Comparison of ENCODE assay signal across 11 mouse cellular contexts in the genomic region with DNA sequence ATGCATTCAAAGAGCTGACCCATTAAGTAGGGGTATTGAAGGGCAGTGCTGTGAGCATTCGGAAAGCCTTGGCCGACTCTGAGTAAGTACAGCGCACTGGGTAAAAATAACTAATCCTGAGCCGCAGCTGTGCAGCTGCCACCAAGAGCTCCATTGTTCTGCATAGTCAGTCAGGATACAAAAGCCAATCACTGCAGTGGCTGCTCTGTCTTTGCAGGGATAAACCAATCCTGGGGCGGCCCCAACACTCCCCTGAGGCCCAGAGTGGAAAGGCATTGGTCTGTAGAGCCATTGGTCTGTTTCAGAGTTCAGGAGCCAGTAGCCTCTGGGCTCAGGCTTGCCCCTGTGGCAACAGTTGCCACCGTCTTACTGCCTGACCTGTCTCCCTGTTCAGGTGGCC. TPM values are rescaled to one million over a fixed set of nuclear protein-coding genes. Genes with fewer than 3 reads are reported as not detected.
A peak's percentile ranks its signal among the peaks of the same experiment; 100 is the strongest.
DNase-seq lines count a peak whose midpoint lies in the region; ATAC-seq and TF ChIP-seq lines count a peak whose summit lies in the region.
"Had no signal": no experiment of that assay in that cellular context is flagged by ENCODE, and none has a peak within 500 bp of the region (broad histone marks: within the 10 kb centered on the region; RNA-seq: fewer than 3 reads in every experiment).

No protein-coding gene starts in this region.

- H3K4me1 ChIP-seq in neural tube, embryonic 12.5 days = 0 out of 2 replicates have a peak, but pooled peaks cover 8% of the 10 kb centered on the region
- H3K4me1 ChIP-seq in neural tube, embryonic 15.5 days = no peaks in the 10 kb centered on the region; the same call in 1 of the 2 replicates
- H3K4me1 ChIP-seq in forebrain, embryonic 16.5 days (replicated peaks; ENCODE audit: control insufficient read depth, insufficient read depth, low read length) = peaks cover 4% of the 10 kb centered on the region; the same call in 1 of the 2 replicates
- no peaks in the 10 kb centered on the region for H3K4me1 ChIP-seq in lung, postnatal 0 days (ENCODE audit: insufficient read depth, low read depth, low read length)

- H3K9me3 ChIP-seq in neural tube, embryonic 12.5 days = no peaks in the 10 kb centered on the region
- H3K9me3 ChIP-seq in neural tube, embryonic 15.5 days (replicated peaks) = no peaks in the 10 kb centered on the region
- no peaks in the 10 kb centered on the region for H3K9me3 ChIP-seq in forebrain, embryonic 16.5 days (ENCODE audit: control insufficient read depth, low read length)
- no peaks in the 10 kb centered on the region for H3K9me3 ChIP-seq in lung, postnatal 0 days (ENCODE audit: low read length)

- no peak overlapping the region for H3K4me2 ChIP-seq in neural tube, embryonic 12.5 days (replicated peaks)
- no peak overlapping the region for H3K4me2 ChIP-seq in neural tube, embryonic 15.5 days
- H3K4me2 ChIP-seq in forebrain, embryonic 16.5 days (ENCODE audit: low read length) = no peak overlapping the region
- H3K4me2 ChIP-seq in lung, postnatal 0 days (replicated peaks; ENCODE audit: low read depth, low read length) = no peak overlapping the region

- peak; percentile 63; the same call in 1 of the 2 replicates for ATAC-seq in neural tube, embryonic 12.5 days (ENCODE audit: low FRiP score, low read depth)
- ATAC-seq in neural tube, embryonic 15.5 days (ENCODE audit: low FRiP score) = no peak
- peak; percentile 65 for ATAC-seq in forebrain, embryonic 16.5 days
- ATAC-seq in lung, postnatal 0 days = no peak

- no peak overlapping the region for H3K9ac ChIP-seq in neural tube, embryonic 12.5 days
- H3K9ac ChIP-seq in neural tube, embryonic 15.5 days (replicated peaks) = no peak overlapping the region
- no peak overlapping the region for H3K9ac ChIP-seq in forebrain, embryonic 16.5 days (replicated peaks; ENCODE audit: low read depth, low read length)
- no peak overlapping the region for H3K9ac ChIP-seq in lung, postnatal 0 days (replicated peaks; ENCODE audit: low read depth)

- no peaks in the 10 kb centered on the region for H3K27me3 ChIP-seq in neural tube, embryonic 12.5 days (replicated peaks)
- no peaks in the 10 kb centered on the region for H3K27me3 ChIP-seq in neural tube, embryonic 15.5 days (replicated peaks)
- no peaks in the 10 kb centered on the region for H3K27me3 ChIP-seq in forebrain, embryonic 16.5 days (replicated peaks; ENCODE audit: control insufficient read depth, insufficient read depth, low read length)
- H3K27me3 ChIP-seq in lung, postnatal 0 days (replicated peaks; ENCODE audit: insufficient read depth, low read length) = no peaks in the 10 kb centered on the region

- no peak for TF ChIP-seq EP300 in lung, postnatal 0 days (IDR thresholded peaks at IDR 0.05)

- TF ChIP-seq CTCF in lung, postnatal 0 days (IDR thresholded peaks at IDR 0.05) = no peak

- no peak overlapping the region for H3K4me3 ChIP-seq in neural tube, embryonic 12.5 days
- H3K4me3 ChIP-seq in neural tube, embryonic 15.5 days (replicated peaks) = no peak overlapping the region
- H3K4me3 ChIP-seq in forebrain, embryonic 16.5 days (replicated peaks; ENCODE audit: low read length) = no peak overlapping the region
- H3K4me3 ChIP-seq in lung, postnatal 0 days (ENCODE audit: low read depth, low read length) = no peak overlapping the region

- WGBS in neural tube, embryonic 12.5 days = 53% methylated on average over 6 of the region's 6 CpGs
- 48% methylated on average over 6 of the region's 6 CpGs for WGBS in neural tube, embryonic 15.5 days
- WGBS in forebrain, embryonic 16.5 days = 12% methylated on average over 6 of the region's 6 CpGs
- WGBS in lung, postnatal 0 days = 72% methylated on average over 6 of the region's 6 CpGs

- peak; percentile 19 to 33 for DNase-seq in layer of hippocampus, postnatal 36 days
- DNase-seq in retina, postnatal 7 days (ENCODE audit: low read depth, low spot score) = peak; percentile 46
- no peak for DNase-seq in right cerebral cortex, postnatal 25 days
- DNase-seq in lung, postnatal 0 days (ENCODE audit: low spot score) = no peak
- DNase-seq in gastrocnemius, postnatal 25 days = no peak
- DNase-seq: lung, postnatal 36 days had no signal

- no peaks in the 10 kb centered on the region for H3K36me3 ChIP-seq in neural tube, embryonic 12.5 days
- H3K36me3 ChIP-seq in neural tube, embryonic 15.5 days = no peaks in the 10 kb centered on the region
- H3K36me3 ChIP-seq in forebrain, embryonic 16.5 days (ENCODE audit: control insufficient read depth, insufficient read depth) = no peaks in the 10 kb centered on the region
- H3K36me3 ChIP-seq in lung, postnatal 0 days (ENCODE audit: insufficient read depth, low read length) = no peaks in the 10 kb centered on the region

- no peak overlapping the region for H3K27ac ChIP-seq in neural tube, embryonic 12.5 days
- no peak overlapping the region for H3K27ac ChIP-seq in neural tube, embryonic 15.5 days (replicated peaks)
- peak overlapping the region; percentile 27 for H3K27ac ChIP-seq in forebrain, embryonic 16.5 days (ENCODE audit: low read length)
- H3K27ac ChIP-seq in lung, postnatal 0 days (ENCODE audit: low read length) = no peak overlapping the region
- H3K27ac ChIP-seq: kidney, postnatal 0 days had no signal

RNA-seq across cellular contexts. Expression of a gene that starts 25.9 kb away (rescaled TPM):
- polyA plus RNA-seq in neural tube, embryonic 12.5 days (2016; fragmentation: Nextera tagmentation; extraction: Ambion mirVana) = 11.1 and 11.3 TPM in 2 replicates
- 14.4 and 19.0 TPM in 2 replicates for polyA plus RNA-seq in neural tube, embryonic 15.5 days (2015; fragmentation: Nextera tagmentation; extraction: Ambion mirVana)
- polyA plus RNA-seq in forebrain, embryonic 16.5 days (2015; fragmentation: Nextera tagmentation; extraction: Ambion mirVana) = 19.7 and 21.1 TPM in 2 replicates
- total RNA-seq in layer of hippocampus, postnatal 36 days (2021) = 1 to 10 TPM; 3.2 to 3.4 TPM
- polyA plus RNA-seq in lung, postnatal 0 days (2015; fragmentation: Nextera tagmentation; extraction: Ambion mirVana) = 2.0 and 2.5 TPM in 2 replicates
- 10 to 100 TPM; 16.3 to 17.3 TPM for total RNA-seq in gastrocnemius, postnatal 25 days (2021)

RNA-seq across cellular contexts. Expression of a gene that starts 27.7 kb away (rescaled TPM):
- 0.45 and 0.47 TPM in 2 replicates for polyA plus RNA-seq in neural tube, embryonic 12.5 days (2016; fragmentation: Nextera tagmentation; extraction: Ambion mirVana)
- 1.1 and 1.8 TPM in 2 replicates for polyA plus RNA-seq in neural tube, embryonic 15.5 days (2015; fragmentation: Nextera tagmentation; extraction: Ambion mirVana)
- not detected in 2 replicates for polyA plus RNA-seq in forebrain, embryonic 16.5 days (2015; fragmentation: Nextera tagmentation; extraction: Ambion mirVana)
- total RNA-seq in layer of hippocampus, postnatal 36 days (2021) = 1 to 10 TPM in 1 of 2 experiments, under 1 TPM in 1; 0.27 to 1.3 TPM
- 0.93 and 1.0 TPM in 2 replicates for polyA plus RNA-seq in lung, postnatal 0 days (2015; fragmentation: Nextera tagmentation; extraction: Ambion mirVana)
- total RNA-seq in gastrocnemius, postnatal 25 days (2021) = 10 to 100 TPM; 42.3 to 61.6 TPM
- total RNA-seq: MEL had no signal
- polyA plus RNA-seq: kidney, postnatal 0 days had no signal

Comparison
In these comparisons a context has a peak if more than half of its experiments do, and no peak if none do; other contexts are left out.
1. ATAC-seq: peak in neural tube, embryonic 12.5 days (single experiment) and forebrain, embryonic 16.5 days (single experiment); none in neural tube, embryonic 15.5 days (single experiment) and lung, postnatal 0 days (single experiment).
2. DNase-seq: peak in layer of hippocampus, postnatal 36 days (2 of 2) and retina, postnatal 7 days (single experiment); none in right cerebral cortex, postnatal 25 days (single experiment), lung, postnatal 0 days (single experiment) and gastrocnemius, postnatal 25 days (single experiment).